Mouse (Mus musculus): ENCODE data around the gene Nol9.

- TF ChIP-seq CTCF (IDR thresholded peaks at IDR 0.05) (no peak), EP300 (IDR thresholded peaks at IDR 0.05) (no peak)
These were observed 47.5 kb downstream of the Nol9 start for GRCm38 (mm10) chr4:152086505-152087210.
